Mouse (Mus musculus): ENCODE results near the gene Ralgps1.

GRCm38 (mm10) chr2:33320568-33320967 is 50.7 kb downstream of the Ralgps1 start:
- TF ChIP-seq CTCF (IDR thresholded peaks at IDR 0.05; ENCODE audit: extremely low read depth, insufficient read length, insufficient replicate concordance, low read depth, low read length), result no peak
- no peak for TF ChIP-seq POLR2A (IDR thresholded peaks at IDR 0.05; ENCODE audit: low read depth, low read length)
